Mouse (Mus musculus): Measurements from ENCODE around the gene Gm8879.
"Not testable (repeated sequence)": the region's sequence is repeated elsewhere in the genome, so short reads cannot be mapped to it uniquely, and the experiment has no call there.

The Gm8879 gene

GRCm38 (mm10) chr5:11127334-11127733 lies at the start of gene Gm8879:
Gene Gm8879, plus strand, starts transcription at chr5:11127634.
- DNase-seq (ENCODE audit: low read depth), result not testable (repeated sequence)

GRCm38 (mm10) chr5:11138031-11138430 lies 10.6 kb downstream of the Gm8879 start:
- DNase-seq (ENCODE audit: low read depth), result not testable (repeated sequence)
